Mouse (Mus musculus): ENCODE measurements at regions not wholly inside any gene's neighbourhood (a gene's known extent, or its start where the extent isn't known, plus 50 kb on each side); places are given as distances from the start of the nearest gene placed in this dataset.
A peak's percentile ranks its signal among the peaks of the same experiment; 100 is the strongest.

DNA sequence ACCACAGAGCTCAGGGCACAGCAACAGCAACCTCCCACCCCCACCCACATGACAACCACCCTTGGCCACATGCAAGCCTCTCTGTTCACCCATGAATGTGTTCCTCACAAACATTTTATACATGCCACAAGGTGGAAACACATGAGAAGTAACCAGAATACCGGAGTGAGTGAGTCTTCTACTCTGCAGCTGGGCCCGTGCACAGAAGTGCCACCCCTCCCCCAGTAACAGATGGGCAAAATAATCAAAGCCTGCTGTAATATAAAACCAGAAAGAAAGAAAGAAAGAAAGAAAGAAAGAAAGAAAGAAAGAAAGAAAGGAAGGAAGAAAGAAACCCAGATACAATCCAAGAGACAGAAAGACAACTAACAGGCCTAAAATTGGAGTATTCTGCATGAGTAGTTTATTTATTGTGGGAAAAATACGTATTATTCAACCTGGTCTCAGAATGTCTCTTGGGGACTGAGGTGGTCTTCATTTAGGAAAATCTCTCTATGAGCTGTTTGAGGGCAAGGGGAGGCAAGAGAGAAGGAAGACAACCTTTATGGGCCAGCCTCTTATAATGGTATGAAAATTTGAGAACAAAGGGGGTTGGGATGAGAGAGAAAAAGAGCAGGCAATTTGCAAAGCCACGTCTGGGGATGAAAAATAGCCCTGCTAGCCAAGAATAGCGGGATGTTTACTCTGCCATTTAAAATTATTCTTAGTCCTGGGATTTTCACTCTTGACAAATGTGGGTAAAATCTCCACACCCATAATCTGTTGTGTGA lies 160.2 kb downstream of the Sox4 start:
- DNase-seq: no peak

- DNase-seq: peak; percentile 39 to 46
These were observed 160.9 kb downstream of the Sox4 start for GRCm38 (mm10) chr13:28792461-28793165.

GRCm38 (mm10) chr13:28790381-28790780 lies 163.1 kb downstream of the Sox4 start:
- DNase-seq: no peak

GRCm38 (mm10) chr13:28787331-28787643 lies 166.2 kb downstream of the Sox4 start:
- no peak for DNase-seq

DNA sequence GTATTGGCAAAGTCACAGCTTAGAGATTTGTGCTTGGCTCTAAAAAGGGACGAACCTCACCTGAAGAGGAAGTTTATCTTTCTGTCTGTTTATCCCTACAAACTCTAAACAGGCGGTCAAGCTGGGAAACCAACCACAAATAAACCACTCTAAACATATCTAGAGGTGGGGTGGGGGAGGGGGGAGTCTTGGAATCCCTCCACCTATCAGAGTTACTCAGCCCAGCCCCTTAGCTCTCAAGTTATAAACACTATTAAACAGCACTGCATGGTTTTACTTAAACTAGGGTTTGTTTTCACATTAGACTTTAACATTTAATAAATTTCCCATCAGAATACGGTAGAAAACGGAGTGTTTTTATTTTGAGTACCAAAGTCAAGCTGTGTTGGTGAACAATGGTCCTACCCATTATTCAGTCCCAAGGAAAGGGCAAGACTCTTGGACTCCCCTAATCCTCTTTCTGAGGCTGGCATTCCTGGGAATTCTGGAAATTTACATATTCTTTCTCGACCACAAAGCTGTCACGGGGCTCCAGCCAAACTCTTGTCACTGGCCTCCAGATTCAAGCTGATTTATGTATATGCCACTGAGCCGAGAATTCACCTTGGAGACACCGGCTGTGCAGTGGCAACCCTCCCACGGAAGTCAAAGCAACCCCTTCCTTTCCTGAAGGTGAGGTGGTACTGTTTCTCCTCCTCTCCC lies 166.7 kb downstream of the Sox4 start:
- DNase-seq: peak; percentile 40 to 56

DNA sequence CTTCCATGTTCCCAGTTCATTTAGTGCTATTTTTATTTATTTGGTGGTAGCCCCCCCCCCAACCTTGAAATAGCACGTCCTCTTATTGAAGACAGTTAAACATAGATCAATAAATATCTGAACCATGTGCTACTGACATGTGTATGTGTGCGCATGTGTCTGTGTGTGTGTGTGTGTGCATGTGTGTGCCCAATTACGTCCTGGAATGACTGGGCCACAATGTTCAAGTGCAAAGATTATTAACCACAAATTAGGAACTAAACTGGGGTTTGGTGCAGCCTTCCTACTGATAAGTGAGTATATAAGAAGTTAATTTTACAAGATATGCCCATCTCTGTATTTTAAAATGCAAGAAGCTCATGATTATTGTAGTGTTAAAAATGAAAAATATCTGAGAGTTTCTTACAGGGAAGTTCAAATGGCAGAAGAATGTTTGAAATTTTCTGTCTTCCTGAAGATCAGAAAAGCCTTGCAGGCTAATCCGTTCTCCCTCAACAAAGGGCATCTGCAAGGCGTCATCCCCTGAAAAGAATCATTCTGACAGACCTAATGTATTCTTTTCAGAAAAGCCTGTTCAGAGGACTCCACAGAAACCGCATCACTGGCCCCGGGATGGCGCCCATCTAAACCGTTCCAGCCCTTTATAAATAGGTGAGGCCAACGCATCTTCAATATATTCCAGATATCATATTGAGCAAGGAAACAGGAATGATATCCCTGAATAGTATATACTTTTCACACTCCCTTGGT lies 170.8 kb downstream of the Sox4 start:
- no peak for DNase-seq

GRCm38 (mm10) chr13:28782081-28782480 lies 171.4 kb downstream of the Sox4 start:
- no peak for DNase-seq

GRCm38 (mm10) chr13:28781660-28782059 lies 171.9 kb downstream of the Sox4 start:
- no peak for DNase-seq

GRCm38 (mm10) chr13:28780462-28780861 lies 173.1 kb downstream of the Sox4 start:
- DNase-seq: no peak

- no peak for DNase-seq
These were observed 178.2 kb downstream of the Sox4 start for GRCm38 (mm10) chr13:28775142-28775815.

DNA sequence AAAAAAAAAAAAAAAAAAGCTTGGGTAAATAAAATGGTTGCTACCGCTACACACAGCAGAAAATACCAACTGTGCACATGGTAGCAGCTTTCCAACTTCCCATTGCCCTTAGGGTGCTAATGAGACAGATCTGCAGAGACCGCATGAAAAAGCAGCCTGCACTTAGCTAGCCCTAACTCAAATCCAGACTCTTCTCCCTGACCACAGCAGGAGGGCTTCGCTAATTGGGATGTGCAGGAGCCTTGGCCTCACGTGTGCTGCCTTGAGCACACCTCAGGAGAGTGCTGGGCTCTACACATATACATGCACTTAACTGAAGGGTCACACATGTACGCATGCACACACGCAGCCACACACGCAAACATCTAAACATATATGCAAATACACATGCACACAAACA lies 178.9 kb downstream of the Sox4 start:
- no peak for DNase-seq

DNA sequence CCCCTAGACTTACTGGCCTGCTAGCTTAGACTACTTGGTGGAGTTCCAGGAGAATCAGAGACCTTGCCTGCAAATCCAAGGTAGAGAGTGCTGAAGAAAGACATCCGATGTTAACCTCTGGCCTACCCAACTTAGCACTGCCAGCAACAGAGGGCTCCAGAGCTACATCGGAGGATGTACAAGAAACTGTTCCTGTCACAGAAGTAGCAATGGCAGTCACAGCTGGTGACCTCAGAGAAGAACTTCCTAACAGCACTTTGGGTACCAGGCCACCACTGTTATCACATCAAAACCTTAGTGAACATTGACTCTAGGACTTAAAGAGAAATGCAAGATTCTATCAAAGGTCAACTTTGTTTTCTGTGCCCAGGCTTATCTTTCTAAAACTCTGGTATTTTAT lies 180.0 kb downstream of the Sox4 start:
- DNase-seq: no peak

DNA sequence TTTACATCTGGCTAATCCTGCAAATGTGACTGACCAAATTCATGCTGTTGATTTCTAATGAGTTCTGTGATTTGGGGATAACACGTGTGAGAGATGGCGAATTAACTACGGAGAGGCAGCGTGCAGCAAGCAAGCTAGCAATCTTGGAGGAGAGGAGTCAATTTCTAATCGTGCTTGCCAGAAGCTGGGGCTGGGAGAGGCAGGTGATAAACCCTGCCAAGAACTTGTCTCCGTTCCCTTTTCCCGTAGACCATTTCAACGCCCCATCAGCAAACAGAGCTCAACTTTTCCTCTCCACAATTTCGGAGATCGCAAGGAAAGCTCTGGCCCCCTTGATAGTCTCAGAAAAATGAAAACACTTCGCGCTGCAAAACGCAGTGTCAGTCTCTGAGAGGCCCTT lies 183.0 kb downstream of the Sox4 start:
- DNase-seq: no peak

- DNase-seq: no peak
These were observed 183.5 kb downstream of the Sox4 start for GRCm38 (mm10) chr13:28770018-28770417.

DNA sequence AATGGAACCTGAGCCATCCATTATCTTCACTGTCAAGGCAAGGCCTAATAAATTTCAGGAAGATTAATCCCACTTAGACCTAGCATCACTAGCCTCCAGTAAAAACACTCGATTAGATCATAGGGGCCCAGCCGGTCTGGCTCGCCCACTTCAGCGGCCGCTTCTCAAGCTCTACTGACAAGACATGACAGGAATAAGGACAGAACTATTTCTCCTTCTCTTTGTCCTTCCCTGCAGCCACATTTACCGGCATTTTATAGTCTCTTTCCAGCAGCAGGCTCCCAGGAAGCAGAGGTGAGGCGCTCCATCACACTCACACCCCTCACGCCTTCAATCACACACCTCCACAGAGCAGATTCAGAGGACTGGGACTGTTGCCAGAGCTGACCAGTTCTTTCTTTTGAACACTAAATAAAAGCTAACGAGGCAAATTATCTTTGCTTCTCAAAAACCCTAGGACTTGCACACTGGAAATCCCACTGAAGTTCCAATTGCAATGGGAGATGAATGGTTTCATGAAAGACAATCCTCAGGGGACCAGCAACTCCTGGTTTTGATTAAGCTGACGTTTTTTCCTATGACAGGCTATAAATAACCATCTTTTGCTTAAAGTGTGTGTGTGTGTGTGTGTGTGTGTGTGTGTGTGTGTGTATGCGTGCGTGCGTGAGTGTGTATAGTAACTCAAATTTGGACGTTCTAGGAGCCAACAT lies 184.6 kb downstream of the Sox4 start:
- DNase-seq: peak in 1 of 2 experiments; percentile 23

DNA sequence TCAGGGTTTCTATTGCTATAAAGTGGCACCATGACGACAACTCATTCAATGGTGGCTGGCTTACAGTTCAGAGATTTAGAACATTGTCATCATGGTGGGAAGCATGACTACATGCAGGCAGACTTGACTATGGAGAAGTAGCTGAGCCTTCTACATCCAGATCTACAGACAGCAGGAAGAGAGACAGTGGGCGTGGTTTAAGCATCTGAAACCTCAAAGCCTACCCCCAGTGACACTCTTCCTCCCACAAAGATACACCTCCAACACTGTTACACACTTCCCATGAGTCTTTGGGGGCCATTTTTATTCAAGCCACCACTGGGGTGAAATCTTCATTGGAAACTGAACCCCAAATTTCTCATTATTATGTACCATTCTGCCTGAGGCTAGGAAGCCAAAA lies 191.0 kb downstream of the Sox4 start:
- no peak for DNase-seq

DNA sequence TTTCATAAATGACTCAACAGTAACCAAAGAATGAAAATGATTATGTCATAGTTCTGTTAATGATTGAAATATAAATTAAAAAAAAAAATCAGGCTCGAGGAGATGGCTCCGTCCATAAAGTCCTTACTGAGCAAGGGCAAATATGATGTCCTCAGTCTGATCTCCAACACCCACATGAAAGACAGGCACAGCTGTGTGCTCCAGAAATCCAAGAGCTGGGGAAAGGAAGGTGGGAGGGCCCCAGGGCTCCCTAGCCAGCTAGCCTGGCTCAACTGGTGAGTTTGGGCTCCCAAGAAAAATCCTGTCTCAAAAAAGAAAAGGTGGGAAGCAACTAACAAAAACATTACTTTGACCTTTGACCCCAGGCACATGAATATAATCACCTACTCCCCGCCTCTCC lies 194.5 kb downstream of the Sox4 start:
- no peak for DNase-seq

- DNase-seq: peak; percentile 86 to 90
These were observed 195.5 kb downstream of the Sox4 start for GRCm38 (mm10) chr13:28757846-28758522.

DNA sequence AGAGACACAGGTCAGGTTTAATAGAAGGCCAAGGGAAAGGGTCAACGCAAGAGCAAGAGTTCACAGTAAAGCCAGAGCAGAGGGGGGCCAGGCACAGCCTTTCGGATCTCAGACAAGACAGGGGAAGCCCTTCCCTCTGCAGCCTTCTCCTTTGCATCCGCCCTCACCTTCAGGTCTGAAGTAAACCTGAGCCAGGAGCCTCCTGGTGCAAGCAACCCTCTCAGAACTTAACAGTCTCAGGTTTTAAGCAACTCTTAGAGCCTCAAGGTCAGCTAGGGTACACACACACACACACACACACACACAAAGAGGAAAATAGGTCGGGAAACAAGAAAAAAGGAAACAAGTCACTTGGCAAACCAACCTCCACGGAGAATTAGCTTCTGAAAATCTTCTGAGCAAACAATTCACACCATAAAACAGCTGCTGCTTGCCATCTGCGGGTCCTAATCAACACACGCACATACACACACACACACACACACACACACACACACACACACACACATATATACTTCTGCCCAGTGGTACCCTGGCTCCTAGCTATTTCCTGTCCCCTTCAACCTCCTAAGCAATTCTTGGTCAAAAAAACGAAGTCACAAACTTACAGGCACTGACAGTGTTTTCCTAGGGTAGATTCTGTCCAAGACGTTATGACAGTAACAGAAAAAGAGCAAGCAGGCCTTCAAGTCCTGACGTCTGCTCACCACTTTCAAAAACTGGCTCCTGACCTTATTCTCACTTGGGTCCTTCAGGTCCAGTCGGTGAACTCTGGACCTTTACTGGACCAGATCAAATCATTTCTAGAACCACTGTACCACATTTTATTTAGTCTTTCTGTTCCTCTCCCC lies 196.4 kb downstream of the Sox4 start:
- DNase-seq: peak; percentile 21 to 43

GRCm38 (mm10) chr13:28754207-28754606 lies 199.3 kb downstream of the Sox4 start:
- no peak for DNase-seq

Measured in kidney, postnatal 25 days (tissue).